Mouse (Mus musculus) embryonic facial prominence, embryonic 12.5 days (tissue): Measurements from ENCODE around the gene Nell2. TPM values are rescaled to one million over a fixed set of nuclear protein-coding genes. Genes with fewer than 3 reads are reported as not detected.

Experiments
- ATAC-seq: fragments of 200-750 bp; cut with Nextera tagmentation; 2 replicates; pipeline ENCODE4 v1.8.0; 2017; ENCODE audit not compliant: insufficient number of reproducible peaks, insufficient read depth, low FRiP score, low TSS enrichment
- H3K27ac ChIP-seq: fragments of 300-500 bp; sonication (generic); 2 replicates; pipeline ENCODE4 v1.5.1; 2016; ENCODE audit warnings: mild to moderate bottlenecking
- H3K27me3 ChIP-seq: fragments of 300-500 bp; sonication (generic); 2 replicates; pipeline ENCODE4 v1.6.1; 2016; ENCODE audit warnings: mild to moderate bottlenecking, moderate library complexity
- H3K36me3 ChIP-seq: fragments of 300-500 bp; sonication (generic); 2 replicates; pipeline ENCODE4 v1.6.1; 2016; ENCODE audit warnings: mild to moderate bottlenecking
- H3K4me1 ChIP-seq: fragments of 300-500 bp; sonication (generic); 2 replicates; pipeline ENCODE4 v1.6.1; 2016
- H3K4me2 ChIP-seq: fragments of 300-500 bp; sonication (generic); replicated peaks from 2 replicates; pipeline ENCODE4 v1.6.1; 2016; ENCODE audit warnings: mild to moderate bottlenecking, moderate library complexity
- H3K4me3 ChIP-seq: fragments of 300-500 bp; sonication (generic); 2 replicates; pipeline ENCODE4 v1.5.1; 2016; ENCODE audit warnings: mild to moderate bottlenecking
- H3K9ac ChIP-seq: fragments of 300-500 bp; sonication (generic); 2 replicates; pipeline ENCODE4 v1.6.1; 2016; ENCODE audit warnings: mild to moderate bottlenecking, moderate library complexity
- H3K9me3 ChIP-seq: fragments of 300-500 bp; sonication (generic); 2 replicates; pipeline ENCODE4 v1.6.1; 2016; ENCODE audit warnings: mild to moderate bottlenecking, moderate library complexity
- WGBS: fragments of 180-500 bp; shearing (Covaris S2); methylation state at CpG from one replicate; pipeline ENCODE4 v1.1.7; 2016; 5-methylcytosine and 5-hydroxymethylcytosine counted together
- polyA plus RNA-seq: library from polyadenylated mRNA; unstranded; fragments of >200 nt; fragmentation: Nextera tagmentation; extraction: Ambion mirVana; gene quantifications from 2 replicates; pipeline ENCODE4 v1.2.1, GENCODE M21; 2016

Nell2 gene
- polyA plus RNA-seq, 1 experiment from 2014 or later, result 23.9 TPM

DNA sequence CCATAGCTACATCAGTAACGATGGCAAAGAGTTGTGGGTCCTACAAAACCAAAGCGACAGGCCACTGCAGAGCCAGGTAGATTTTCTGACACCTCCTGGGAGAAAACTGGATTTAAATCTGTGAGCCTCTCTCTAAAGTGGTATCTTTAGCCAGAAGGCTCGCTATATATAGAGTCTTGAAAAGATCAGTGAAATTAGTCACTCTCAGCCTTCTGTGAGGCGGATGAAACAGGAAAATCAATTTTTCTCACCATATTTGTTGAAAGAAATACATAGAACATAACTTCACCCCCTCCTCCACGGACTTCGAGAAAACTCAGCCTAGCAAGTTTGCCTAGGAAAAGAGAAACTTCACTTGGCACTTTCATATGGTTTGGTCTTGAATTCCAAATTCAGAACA is 54.4 kb downstream of the Nell2 start:
- Histone ChIP-seq H3K36me3 (no peaks in the 10 kb centered on the region), H3K9me3 (no peaks in the 10 kb centered on the region), H3K27me3 (no peaks in the 10 kb centered on the region), H3K27ac (no peak overlapping the region), H3K4me1 (no peaks in the 10 kb centered on the region), H3K9ac (no peak overlapping the region), H3K4me3 (no peak overlapping the region), H3K4me2 (no peak overlapping the region)
- no peak for ATAC-seq
- WGBS, result 85% methylated on average over 6 of the region's 6 CpGs

DNA sequence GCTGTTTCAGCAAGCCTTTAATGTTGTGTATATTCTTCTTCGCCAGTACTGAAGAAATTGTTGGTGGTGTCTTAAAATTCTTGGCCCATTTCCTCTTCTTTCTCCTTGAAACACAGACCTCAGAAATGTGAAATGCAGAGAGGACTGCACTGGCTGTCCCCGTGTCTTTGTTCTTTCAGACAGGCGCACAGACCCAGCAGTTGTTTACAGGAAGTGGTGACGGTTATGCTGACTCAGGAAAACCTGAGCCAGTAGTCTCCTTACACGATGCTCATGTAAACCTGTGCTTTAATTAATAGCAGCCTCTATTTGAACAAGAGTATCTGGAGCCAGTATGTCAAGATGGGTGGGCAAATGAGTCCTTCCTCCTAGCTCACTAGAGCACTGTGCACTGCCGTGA is 61.2 kb downstream of the Nell2 start:
- 38% methylated on average over 6 of the region's 6 CpGs for WGBS

GRCm38 (mm10) chr15:95460041-95460566 is 68.3 kb downstream of the Nell2 start:
- H3K4me3 ChIP-seq, result no peak overlapping the region
- WGBS, result 81% methylated on average over 4 of the region's 4 CpGs

More for the DNA sequence above, 61.2 kb downstream of the Nell2 start:
- H3K27ac ChIP-seq, result no peak overlapping the region
- H3K4me2 ChIP-seq, result no peak overlapping the region
- H3K9me3 ChIP-seq, result no peaks in the 10 kb centered on the region
- H3K36me3 ChIP-seq, result no peaks in the 10 kb centered on the region
- H3K27me3 ChIP-seq, result no peaks in the 10 kb centered on the region
- H3K4me3 ChIP-seq, result no peak overlapping the region
- H3K4me1 ChIP-seq, result no peaks in the 10 kb centered on the region
- ATAC-seq, result no peak
- H3K9ac ChIP-seq, result no peak overlapping the region

DNA sequence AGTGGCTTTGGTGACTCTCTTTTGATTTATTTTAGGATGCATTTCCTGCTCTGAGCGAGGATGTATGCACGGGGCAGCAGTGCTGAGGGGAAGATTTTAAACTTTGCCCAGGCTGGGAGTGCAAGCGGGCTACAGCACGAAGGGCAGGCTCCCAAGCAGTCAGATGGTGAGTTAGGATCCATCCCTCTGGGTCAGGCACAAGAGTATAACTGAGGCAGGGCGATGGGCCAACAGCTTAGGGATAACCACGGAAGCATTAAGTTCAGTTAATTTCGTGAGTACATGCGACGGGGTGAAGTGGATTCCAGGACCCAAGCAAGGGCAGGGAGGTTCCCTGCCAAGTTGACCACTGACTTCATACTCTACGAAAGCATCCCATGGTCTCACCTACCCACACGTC is 83.8 kb downstream of the Nell2 start:
- Histone ChIP-seq H3K4me2 (no peak overlapping the region), H3K9ac (no peak overlapping the region), H3K27ac (no peak overlapping the region), H3K4me1 (no peaks in the 10 kb centered on the region), H3K4me3 (no peak overlapping the region), H3K9me3 (no peaks in the 10 kb centered on the region), H3K27me3 (no peaks in the 10 kb centered on the region), H3K36me3 (no peaks in the 10 kb centered on the region)
- 80% methylated on average over 11 of the region's 11 CpGs for WGBS
- no peak for ATAC-seq

More at GRCm38 (mm10) chr15:95460041-95460566, 68.3 kb downstream of the Nell2 start:
- Histone ChIP-seq H3K36me3 (no peaks in the 10 kb centered on the region), H3K4me1 (no peaks in the 10 kb centered on the region), H3K9ac (no peak overlapping the region), H3K9me3 (no peaks in the 10 kb centered on the region), H3K27ac (no peak overlapping the region), H3K4me2 (no peak overlapping the region), H3K27me3 (no peaks in the 10 kb centered on the region)
- ATAC-seq, result no peak

DNA sequence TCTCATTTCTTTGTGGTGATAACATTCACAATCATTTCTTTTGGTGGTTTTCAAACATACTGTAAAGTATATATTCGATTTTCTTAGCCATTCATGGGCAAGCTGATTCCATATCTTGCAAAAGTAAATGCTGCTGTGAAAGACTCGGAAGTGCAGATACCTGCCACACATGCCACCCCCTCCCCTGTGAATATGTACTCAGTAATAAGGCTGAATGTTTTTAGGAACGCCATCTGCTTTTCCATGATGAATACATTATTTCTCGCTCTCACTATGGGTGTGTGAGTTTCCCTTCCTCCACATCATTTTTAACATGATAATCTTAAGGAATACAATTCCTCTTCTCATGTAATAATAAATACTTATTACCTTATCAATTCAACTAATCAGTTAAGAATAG is 90.6 kb downstream of the Nell2 start:
- no peak overlapping the region for H3K4me2 ChIP-seq
- no peaks in the 10 kb centered on the region for H3K9me3 ChIP-seq
- H3K27ac ChIP-seq, result no peak overlapping the region
- no peak overlapping the region for H3K9ac ChIP-seq
- no peaks in the 10 kb centered on the region for H3K27me3 ChIP-seq
- no peak for ATAC-seq
- no peaks in the 10 kb centered on the region for H3K4me1 ChIP-seq
- 83% methylated on average over 4 of the region's 4 CpGs for WGBS
- no peak overlapping the region for H3K4me3 ChIP-seq
- H3K36me3 ChIP-seq, result no peaks in the 10 kb centered on the region

DNA sequence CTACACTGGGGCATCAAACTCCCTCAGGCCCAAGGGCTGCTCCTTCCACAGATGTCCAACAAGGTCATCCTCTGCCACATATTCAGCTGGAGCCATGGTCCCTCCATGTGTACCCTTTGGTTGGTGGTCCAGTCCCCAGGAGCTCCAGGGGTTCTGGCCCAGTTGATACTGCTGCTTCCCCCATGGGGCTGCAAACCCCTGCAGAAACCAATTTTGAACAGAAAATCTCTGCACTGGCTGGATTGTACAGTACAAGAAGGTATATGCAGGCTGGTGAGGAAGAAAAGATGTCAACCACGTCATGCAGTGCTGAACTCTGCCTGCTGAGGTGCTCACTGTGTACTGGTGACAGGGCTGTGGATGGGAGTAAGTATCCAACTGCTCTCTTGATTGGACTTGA is 92.1 kb downstream of the Nell2 start:
- 81% methylated on average over 1 of the region's 1 CpGs for WGBS
- no peak overlapping the region for H3K4me2 ChIP-seq
- H3K9ac ChIP-seq, result no peak overlapping the region
- H3K36me3 ChIP-seq, result no peaks in the 10 kb centered on the region
- no peak for ATAC-seq
- H3K27me3 ChIP-seq, result no peaks in the 10 kb centered on the region
- H3K27ac ChIP-seq, result no peak overlapping the region
- no peaks in the 10 kb centered on the region for H3K9me3 ChIP-seq
- H3K4me1 ChIP-seq, result no peaks in the 10 kb centered on the region
- H3K4me3 ChIP-seq, result no peak overlapping the region

- H3K27ac ChIP-seq, result no peak overlapping the region
- no peak for ATAC-seq
- no peaks in the 10 kb centered on the region for H3K36me3 ChIP-seq
- H3K9me3 ChIP-seq, result no peaks in the 10 kb centered on the region
- WGBS, result 69% methylated on average over 13 of the region's 13 CpGs
- H3K9ac ChIP-seq, result no peak overlapping the region
- no peaks in the 10 kb centered on the region; the same call in 1 of the 2 replicates for H3K4me1 ChIP-seq
- no peak overlapping the region for H3K4me2 ChIP-seq
- H3K4me3 ChIP-seq, result no peak overlapping the region
- no peaks in the 10 kb centered on the region for H3K27me3 ChIP-seq
Observed at GRCm38 (mm10) chr15:95431156-95431799, 97.1 kb downstream of the Nell2 start.

DNA sequence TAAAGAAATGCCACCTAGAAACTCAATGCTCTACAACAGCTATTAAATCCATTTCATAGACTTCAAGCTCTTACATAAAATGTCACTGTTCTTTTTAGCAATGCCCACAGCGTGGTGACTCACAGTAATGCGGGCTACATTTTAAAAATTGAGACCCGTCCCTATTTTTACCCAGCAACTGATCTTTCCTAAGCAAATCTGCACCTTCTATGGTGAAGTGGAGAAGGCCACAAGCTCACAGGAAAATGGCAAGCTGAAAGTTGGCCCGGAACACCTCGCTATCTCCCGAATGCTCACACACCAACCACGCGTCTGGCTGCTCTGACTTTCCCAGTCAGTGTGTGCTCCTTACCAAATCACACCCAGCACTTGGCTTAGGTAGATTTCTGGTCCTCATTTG is 98.4 kb downstream of the Nell2 start:
- Histone ChIP-seq H3K27me3 (no peaks in the 10 kb centered on the region), H3K9ac (no peak overlapping the region), H3K9me3 (no peaks in the 10 kb centered on the region), H3K4me3 (no peak overlapping the region), H3K36me3 (no peaks in the 10 kb centered on the region), H3K4me2 (no peak overlapping the region), H3K27ac (no peak overlapping the region), H3K4me1 (no peaks in the 10 kb centered on the region; the same call in 1 of the 2 replicates)
- WGBS, result 92% methylated on average over 8 of the region's 8 CpGs
- ATAC-seq, result no peak

DNA sequence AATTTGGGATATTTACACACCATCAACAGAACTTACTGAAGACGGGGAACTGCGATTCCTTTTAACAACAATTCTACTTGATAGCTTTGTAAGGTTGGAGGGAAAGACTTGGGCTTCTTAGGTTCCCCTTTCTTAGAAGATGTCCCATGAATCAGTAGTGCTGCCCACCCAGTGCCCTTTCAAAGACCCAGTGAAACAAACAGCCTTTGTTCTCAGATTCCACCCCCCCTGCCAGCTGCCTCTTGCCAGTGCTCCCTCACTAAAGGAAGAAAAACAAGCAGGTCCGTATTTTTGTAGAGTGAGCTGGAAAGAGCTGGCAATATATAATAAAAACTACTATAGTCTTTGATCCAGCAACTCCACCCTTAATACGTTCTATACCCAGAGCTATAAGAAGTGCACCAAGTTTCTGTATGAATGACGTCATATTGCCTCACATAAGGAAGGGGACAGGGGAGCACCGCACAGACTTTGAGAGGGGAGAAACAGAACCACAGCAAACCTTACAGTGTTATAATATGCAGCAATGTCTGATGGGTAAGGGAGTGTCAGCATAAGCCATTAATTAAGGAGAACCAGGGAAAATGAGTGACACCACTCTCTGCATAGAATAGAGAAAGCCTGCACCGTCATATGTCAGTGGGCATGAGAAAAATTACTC is 100.2 kb downstream of the Nell2 start:
- no peak overlapping the region for H3K9ac ChIP-seq
- H3K4me3 ChIP-seq, result no peak overlapping the region
- H3K4me2 ChIP-seq, result no peak overlapping the region
- no peaks in the 10 kb centered on the region; the same call in 1 of the 2 replicates for H3K4me1 ChIP-seq
- H3K27ac ChIP-seq, result no peak overlapping the region
- 49% methylated on average over 7 of the region's 7 CpGs for WGBS
- no peaks in the 10 kb centered on the region for H3K36me3 ChIP-seq
- ATAC-seq, result no peak
- no peaks in the 10 kb centered on the region for H3K27me3 ChIP-seq
- no peaks in the 10 kb centered on the region for H3K9me3 ChIP-seq

- Histone ChIP-seq H3K27ac (no peak overlapping the region), H3K9ac (no peak overlapping the region), H3K4me3 (no peak overlapping the region), H3K4me1 (no peaks in the 10 kb centered on the region; the same call in 1 of the 2 replicates), H3K27me3 (no peaks in the 10 kb centered on the region), H3K36me3 (no peaks in the 10 kb centered on the region), H3K4me2 (no peak overlapping the region), H3K9me3 (no peaks in the 10 kb centered on the region)
- WGBS, result 89% methylated on average over 7 of the region's 7 CpGs
- ATAC-seq, result no peak
Observed at GRCm38 (mm10) chr15:95425085-95425484, 103.3 kb downstream of the Nell2 start.

DNA sequence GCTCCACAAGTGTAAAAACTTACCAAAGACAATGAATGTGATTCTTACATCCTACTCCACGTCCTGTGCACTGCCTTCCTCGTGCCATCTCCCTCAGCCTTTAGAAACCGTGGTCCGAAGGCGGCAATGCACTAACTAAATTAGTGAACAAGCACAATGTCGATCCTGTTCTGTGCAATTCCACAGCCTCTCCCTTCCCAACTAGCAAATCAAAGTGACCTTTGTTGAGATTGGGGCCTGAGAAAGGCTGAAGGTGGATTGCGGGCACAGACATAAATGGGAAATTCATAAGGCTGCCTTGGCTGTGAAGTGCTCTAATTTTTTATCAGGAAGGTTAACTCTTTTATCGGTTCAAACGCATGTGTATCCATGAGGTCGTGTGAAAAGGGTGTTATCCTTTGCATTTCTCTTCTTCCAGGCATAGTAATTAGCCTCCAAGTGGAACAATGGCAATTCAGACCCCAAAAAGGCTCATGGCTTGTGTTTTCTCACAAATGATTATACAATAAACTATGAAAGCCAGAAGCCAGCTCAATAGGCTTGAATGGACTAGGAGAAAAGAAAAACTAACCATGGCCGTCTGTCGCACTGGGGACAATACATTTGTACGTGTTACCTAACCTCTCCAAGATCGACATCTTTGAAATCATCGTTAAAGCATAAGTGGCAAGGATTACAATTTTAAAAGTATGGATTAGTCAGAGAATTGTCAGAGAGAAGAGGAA is 106.0 kb downstream of the Nell2 start:
- Histone ChIP-seq H3K27me3 (no peaks in the 10 kb centered on the region), H3K4me2 (no peak overlapping the region), H3K9me3 (no peaks in the 10 kb centered on the region), H3K9ac (no peak overlapping the region), H3K36me3 (no peaks in the 10 kb centered on the region), H3K4me1 (no peaks in the 10 kb centered on the region), H3K27ac (no peak overlapping the region), H3K4me3 (no peak overlapping the region)
- ATAC-seq, result no peak
- 72% methylated on average over 15 of the region's 15 CpGs for WGBS

DNA sequence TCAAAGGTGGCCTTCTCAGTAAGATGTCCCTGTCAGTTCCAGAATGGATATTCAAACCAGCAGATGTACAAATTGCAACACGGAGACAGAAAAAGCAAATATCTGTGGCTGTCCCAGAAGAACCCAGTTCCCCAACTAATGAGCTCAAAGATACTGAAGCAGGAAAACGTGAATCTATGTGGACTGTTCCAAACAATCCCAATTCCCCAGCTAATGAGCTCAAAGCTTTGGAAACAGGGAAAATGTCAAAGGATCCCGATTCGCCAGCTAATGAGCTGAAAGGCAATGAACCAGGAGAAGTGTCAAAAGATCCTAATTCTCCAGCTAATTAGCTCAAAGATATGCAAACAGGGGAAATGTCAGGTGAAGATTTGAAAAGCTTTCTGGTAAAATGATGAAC is 109.7 kb downstream of the Nell2 start:
- Histone ChIP-seq H3K4me2 (no peak overlapping the region), H3K9me3 (no peaks in the 10 kb centered on the region), H3K36me3 (no peaks in the 10 kb centered on the region), H3K27me3 (no peaks in the 10 kb centered on the region), H3K27ac (no peak overlapping the region), H3K4me3 (no peak overlapping the region), H3K4me1 (no peaks in the 10 kb centered on the region), H3K9ac (no peak overlapping the region)
- WGBS, result 74% methylated on average over 4 of the region's 4 CpGs
- no peak for ATAC-seq
